ENCODE assay signal across 8 mouse cellular contexts in genomic region chr11:5063561-5064281, GRCm38 (mm10). TPM values are rescaled to one million over a fixed set of nuclear protein-coding genes. Genes with fewer than 3 reads are reported as not detected.
DNase-seq lines count a peak whose midpoint lies in the region; ATAC-seq and TF ChIP-seq lines count a peak whose summit lies in the region.

No protein-coding gene starts in this region.

- no peak for DNase-seq in layer of hippocampus, adult 2 months (ENCODE audit: low spot score in 2 of 2)
- no peak for DNase-seq in layer of hippocampus, adult 9-11 months
- DNase-seq in embryonic facial prominence, embryonic 11.5 days (ENCODE audit: low spot score), result no peak
- DNase-seq in adrenal gland, adult 8-10 months, result no peak

- peaks cover 14% of the 10 kb centered on the region for H3K4me1 ChIP-seq in embryonic facial prominence, embryonic 11.5 days (ENCODE audit: control insufficient read depth, insufficient read depth, low read length)
- H3K4me1 ChIP-seq in heart, embryonic 12.5 days (replicated peaks), result peaks cover 58% of the 10 kb centered on the region
- H3K4me1 ChIP-seq in limb, embryonic 15.5 days, result peaks cover 59% of the 10 kb centered on the region
- peaks cover 35% of the 10 kb centered on the region for H3K4me1 ChIP-seq in small intestine, adult 2 months (ENCODE audit: control insufficient read depth, insufficient read depth, insufficient read length, low read length)

- H3K4me3 ChIP-seq in layer of hippocampus, adult 2 months, result peak overlapping the region; percentile 92
- H3K4me3 ChIP-seq in embryonic facial prominence, embryonic 11.5 days (ENCODE audit: low read depth, low read length), result peak overlapping the region; percentile 56; the same call in 1 of the 2 replicates
- H3K4me3 ChIP-seq in heart, embryonic 12.5 days, result peak overlapping the region; percentile 87
- H3K4me3 ChIP-seq in limb, embryonic 15.5 days, result peak overlapping the region; percentile 79
- peak overlapping the region; percentile 82 for H3K4me3 ChIP-seq in small intestine, adult 2 months (ENCODE audit: low read depth, low read length)

- no peaks in the 10 kb centered on the region for H3K9me3 ChIP-seq in embryonic facial prominence, embryonic 11.5 days (replicated peaks; ENCODE audit: control insufficient read depth, low read length)
- no peaks in the 10 kb centered on the region for H3K9me3 ChIP-seq in heart, embryonic 12.5 days (replicated peaks)
- no peaks in the 10 kb centered on the region for H3K9me3 ChIP-seq in limb, embryonic 15.5 days

- no peak for TF ChIP-seq CTCF in layer of hippocampus, adult 2 months (conservative IDR thresholded peaks at IDR 0.05)
- no peak for TF ChIP-seq CTCF in small intestine, adult 2 months (IDR thresholded peaks at IDR 0.05; ENCODE audit: extremely low read depth, insufficient read length, insufficient replicate concordance, low read depth, low read length)

- H3K4me2 ChIP-seq in embryonic facial prominence, embryonic 11.5 days (ENCODE audit: low read depth, low read length), result peak overlapping the region; percentile 86
- H3K4me2 ChIP-seq in heart, embryonic 12.5 days, result peak overlapping the region; percentile 97
- H3K4me2 ChIP-seq in limb, embryonic 15.5 days, result peak overlapping the region; percentile 90

- H3K9ac ChIP-seq in embryonic facial prominence, embryonic 11.5 days (replicated peaks; ENCODE audit: low read length), result no peak overlapping the region; the same call in 1 of the 2 replicates
- H3K9ac ChIP-seq in heart, embryonic 12.5 days, result peak overlapping the region; percentile 88
- H3K9ac ChIP-seq in limb, embryonic 15.5 days, result no peak overlapping the region

- peaks cover 57% of the 10 kb centered on the region for H3K27me3 ChIP-seq in embryonic facial prominence, embryonic 11.5 days (ENCODE audit: control insufficient read depth, insufficient read depth, low read length)
- H3K27me3 ChIP-seq in heart, embryonic 12.5 days (replicated peaks), result peaks cover 53% of the 10 kb centered on the region
- peaks cover 53% of the 10 kb centered on the region for H3K27me3 ChIP-seq in limb, embryonic 15.5 days
- H3K27me3 ChIP-seq in small intestine, adult 2 months (ENCODE audit: control insufficient read depth, insufficient read depth, low read length), result peaks cover 6% of the 10 kb centered on the region; the same call in 1 of the 2 replicates

- WGBS in embryonic facial prominence, embryonic 11.5 days, result 43% methylated on average over 31 of the region's 31 CpGs
- WGBS in heart, embryonic 12.5 days, result 50% methylated on average over 31 of the region's 31 CpGs
- WGBS in limb, embryonic 15.5 days, result 54% methylated on average over 31 of the region's 31 CpGs
- WGBS in small intestine, adult 2 months, result 67% methylated on average over 31 of the region's 31 CpGs

- peak overlapping the region; percentile 93 for H3K27ac ChIP-seq in layer of hippocampus, adult 2 months
- H3K27ac ChIP-seq in embryonic facial prominence, embryonic 11.5 days (replicated peaks; ENCODE audit: low read depth, low read length), result no peak overlapping the region
- H3K27ac ChIP-seq in heart, embryonic 12.5 days (ENCODE audit: poor library complexity, severe bottlenecking), result no peak overlapping the region
- H3K27ac ChIP-seq in limb, embryonic 15.5 days, result 0 out of 2 replicates have a peak overlapping the region, but pooled peaks have one; percentile 14
- H3K27ac ChIP-seq in small intestine, adult 2 months (ENCODE audit: insufficient read depth, low read depth, low read length), result no peak overlapping the region

- no peak for ATAC-seq in embryonic facial prominence, embryonic 11.5 days (replicated peaks; ENCODE audit: insufficient number of reproducible peaks, low FRiP score, low TSS enrichment, low read depth)
- ATAC-seq in heart, embryonic 12.5 days (ENCODE audit: insufficient number of reproducible peaks, low FRiP score), result no peak
- no peak for ATAC-seq in limb, embryonic 15.5 days (ENCODE audit: insufficient number of reproducible peaks, low FRiP score, low TSS enrichment, low read depth)
- ATAC-seq in megakaryocyte progenitor cell, adult 5-6 weeks (replicated peaks; ENCODE audit: poor library complexity), result no peak

- peaks cover 7% of the 10 kb centered on the region for H3K36me3 ChIP-seq in embryonic facial prominence, embryonic 11.5 days (replicated peaks; ENCODE audit: control insufficient read depth, insufficient read depth, low read depth, low read length)
- peaks cover 17% of the 10 kb centered on the region for H3K36me3 ChIP-seq in heart, embryonic 12.5 days
- peaks cover 16% of the 10 kb centered on the region for H3K36me3 ChIP-seq in limb, embryonic 15.5 days
- peaks cover 13% of the 10 kb centered on the region for H3K36me3 ChIP-seq in small intestine, adult 2 months (ENCODE audit: control insufficient read depth, insufficient read depth, low read length)

- TF ChIP-seq POLR2A in small intestine, adult 2 months (IDR thresholded peaks at IDR 0.05; ENCODE audit: low read depth, low read length), result no peak

RNA-seq across cellular contexts. Expression of gene Gas2l1, which starts 1.4 kb away (rescaled TPM):
- 10 to 100 TPM; 93.6 to 97.7 TPM for total RNA-seq in layer of hippocampus, adult 2 months (2021)
- 24.1 and 27.8 TPM in 2 replicates for polyA plus RNA-seq in embryonic facial prominence, embryonic 11.5 days (2014; fragmentation: Nextera tagmentation; extraction: Ambion mirVana)
- 31.6 and 35.8 TPM in 2 replicates for polyA plus RNA-seq in heart, embryonic 12.5 days (2016; fragmentation: Nextera tagmentation; extraction: Ambion mirVana)
- polyA plus RNA-seq in limb, embryonic 15.5 days (2015; fragmentation: Nextera tagmentation; extraction: Ambion mirVana), result 32.3 and 34.4 TPM in 2 replicates
- 46.7 and 123 TPM in 2 replicates for polyA plus RNA-seq in small intestine, adult 2 months (2012; rRNA removed)
- 0.22 and 0.46 TPM in 2 replicates for total RNA-seq in megakaryocyte progenitor cell, adult 5-6 weeks (2015)
- total RNA-seq in megakaryocyte progenitor cell, adult 5-6 weeks (2017), result 0.58 TPM in 1 of 2 replicates, not detected in the other
- total RNA-seq in adrenal gland, adult 8-10 months (2022), result 10 to 100 TPM; 39.6 to 61.2 (median 53.6) TPM

RNA-seq across cellular contexts. Expression of gene Rasl10a, which starts 5.8 kb away (rescaled TPM):
- total RNA-seq in layer of hippocampus, adult 2 months (2021), result 10 to 100 TPM; 87.7 to 95.3 TPM
- 0.49 and 0.63 TPM in 2 replicates for polyA plus RNA-seq in embryonic facial prominence, embryonic 11.5 days (2014; fragmentation: Nextera tagmentation; extraction: Ambion mirVana)
- 0.70 and 1.0 TPM in 2 replicates for polyA plus RNA-seq in heart, embryonic 12.5 days (2016; fragmentation: Nextera tagmentation; extraction: Ambion mirVana)
- polyA plus RNA-seq in limb, embryonic 15.5 days (2015; fragmentation: Nextera tagmentation; extraction: Ambion mirVana), result 7.1 and 8.6 TPM in 2 replicates
- polyA plus RNA-seq in small intestine, adult 2 months (2012; rRNA removed), result 0.53 and 1.2 TPM in 2 replicates
- not detected in 2 replicates for total RNA-seq in megakaryocyte progenitor cell, adult 5-6 weeks (2015)
- not detected in 2 replicates for total RNA-seq in megakaryocyte progenitor cell, adult 5-6 weeks (2017)
- under 1 TPM; 0.42 to 0.95 (median 0.59) TPM for total RNA-seq in adrenal gland, adult 8-10 months (2022)

RNA-seq across cellular contexts. Expression of gene Rhbdd3, which starts 35.0 kb away (rescaled TPM):
- total RNA-seq in layer of hippocampus, adult 2 months (2021), result 10 to 100 TPM; 19.7 to 19.8 TPM
- 15.3 and 21.4 TPM in 2 replicates for polyA plus RNA-seq in embryonic facial prominence, embryonic 11.5 days (2014; fragmentation: Nextera tagmentation; extraction: Ambion mirVana)
- polyA plus RNA-seq in heart, embryonic 12.5 days (2016; fragmentation: Nextera tagmentation; extraction: Ambion mirVana), result 26.5 and 28.4 TPM in 2 replicates
- 23.1 and 26.1 TPM in 2 replicates for polyA plus RNA-seq in limb, embryonic 15.5 days (2015; fragmentation: Nextera tagmentation; extraction: Ambion mirVana)
- 16.2 and 22.1 TPM in 2 replicates for polyA plus RNA-seq in small intestine, adult 2 months (2012; rRNA removed)
- 8.5 and 10.2 TPM in 2 replicates for total RNA-seq in megakaryocyte progenitor cell, adult 5-6 weeks (2015)
- 22.2 and 33.8 TPM in 2 replicates for total RNA-seq in megakaryocyte progenitor cell, adult 5-6 weeks (2017)
- total RNA-seq in adrenal gland, adult 8-10 months (2022), result 10 to 100 TPM; 19.8 to 31.3 (median 24.4) TPM

RNA-seq across cellular contexts. Expression of gene Ewsr1, which starts 35.3 kb away (rescaled TPM):
- total RNA-seq in layer of hippocampus, adult 2 months (2021), result 100 to 1,000 TPM; 333 to 394 TPM
- polyA plus RNA-seq in embryonic facial prominence, embryonic 11.5 days (2014; fragmentation: Nextera tagmentation; extraction: Ambion mirVana), result 437 and 443 TPM in 2 replicates
- 475 and 499 TPM in 2 replicates for polyA plus RNA-seq in heart, embryonic 12.5 days (2016; fragmentation: Nextera tagmentation; extraction: Ambion mirVana)
- polyA plus RNA-seq in limb, embryonic 15.5 days (2015; fragmentation: Nextera tagmentation; extraction: Ambion mirVana), result 655 and 680 TPM in 2 replicates
- polyA plus RNA-seq in small intestine, adult 2 months (2012; rRNA removed), result 305 and 396 TPM in 2 replicates
- 183 and 217 TPM in 2 replicates for total RNA-seq in megakaryocyte progenitor cell, adult 5-6 weeks (2015)
- total RNA-seq in megakaryocyte progenitor cell, adult 5-6 weeks (2017), result 513 and 628 TPM in 2 replicates
- total RNA-seq in adrenal gland, adult 8-10 months (2022), result 100 to 1,000 TPM; 207 to 451 (median 331) TPM

Comparison
In these comparisons a context has a peak if more than half of its experiments do, and no peak if none do; other contexts are left out.
1. H3K27ac ChIP-seq: peak in layer of hippocampus, adult 2 months (single experiment) and limb, embryonic 15.5 days (single experiment); none in embryonic facial prominence, embryonic 11.5 days (single experiment), heart, embryonic 12.5 days (single experiment) and small intestine, adult 2 months (single experiment).
2. Peak in every context shown above with its lines, with median percentiles within 50 percentile points of each other: H3K4me3 ChIP-seq and H3K4me2 ChIP-seq.